Mouse (Mus musculus) liver, postnatal 0 days (tissue): ENCODE data around the gene Fabp1. TPM values are rescaled to one million over a fixed set of nuclear protein-coding genes. Genes with fewer than 3 reads are reported as not detected.
A peak's percentile ranks its signal among the peaks of the same experiment; 100 is the strongest.

ENCODE experiments used
- ATAC-seq: fragments of 200-750 bp; cut with Nextera tagmentation; 2 replicates; pipeline ENCODE4 v1.8.0; 2017; ENCODE audit warnings: mild to moderate bottlenecking, moderate library complexity
- DNase-seq: peaks from one replicate; pipeline ENCODE4 v3.0.0-alpha.2; 2016
- H3K27ac ChIP-seq: fragments of 300-500 bp; sonication (generic); 2 replicates; pipeline ENCODE4 v1.5.1; 2014; ENCODE audit warnings: antibody characterized with exemption, moderate library complexity, mild to moderate bottlenecking, low read depth
- H3K27me3 ChIP-seq: fragments of 300-500 bp; sonication (generic); 2 replicates; pipeline ENCODE4 v1.6.1; 2014; ENCODE audit warnings: low read length, control low read depth, mixed read lengths; ENCODE audit not compliant: insufficient read depth
- H3K36me3 ChIP-seq: fragments of 300-500 bp; sonication (generic); replicated peaks from 2 replicates; pipeline ENCODE4 v1.6.1; 2014; ENCODE audit warnings: mild to moderate bottlenecking, control low read depth, low read length, moderate library complexity, mixed read lengths; ENCODE audit not compliant: insufficient read depth
- H3K4me1 ChIP-seq: fragments of 300-500 bp; sonication (generic); 2 replicates; pipeline ENCODE4 v1.6.1; 2014; ENCODE audit warnings: antibody characterized with exemption, mild to moderate bottlenecking, control low read depth; ENCODE audit not compliant: insufficient read depth
- H3K4me2 ChIP-seq: fragments of 300-500 bp; sonication (generic); 2 replicates; pipeline ENCODE4 v1.6.1; 2014; ENCODE audit warnings: low read depth, mild to moderate bottlenecking, low read length, moderate library complexity, mixed read lengths
- H3K4me3 ChIP-seq: fragments of 300-500 bp; sonication (generic); 2 replicates; pipeline ENCODE4 v1.5.1; 2014; ENCODE audit warnings: low read depth, low read length
- H3K9ac ChIP-seq: fragments of 300-500 bp; sonication (generic); replicated peaks from 2 replicates; pipeline ENCODE4 v1.6.1; 2014; ENCODE audit warnings: mild to moderate bottlenecking, moderate library complexity
- H3K9me3 ChIP-seq: fragments of 300-500 bp; sonication (generic); 2 replicates; pipeline ENCODE4 v1.6.1; 2016; ENCODE audit warnings: mild to moderate bottlenecking, control low read depth, low read length, mixed read lengths
- CTCF ChIP-seq: sonication (generic); IDR thresholded peaks from 2 replicates; pipeline ENCODE4 v1.5.1; 2016; ENCODE audit warnings: antibody characterized with exemption, low read depth
- EP300 ChIP-seq: IDR thresholded peaks from 2 replicates; pipeline ENCODE4 v1.6.1; 2016; ENCODE audit warnings: antibody characterized with exemption, low read depth, mild to moderate bottlenecking
- WGBS: fragments of 180-500 bp; shearing (Covaris S2); extraction: QIAGEN DNeasy Blood & Tissue Kit; methylation state at CpG from one replicate; pipeline ENCODE4 v1.1.7; 2014; ENCODE audit not compliant: insufficient replicate concordance; 5-methylcytosine and 5-hydroxymethylcytosine counted together
- polyA plus RNA-seq: library from polyadenylated mRNA; unstranded; fragments of >200 nt; fragmentation: Nextera tagmentation; extraction: Ambion mirVana; gene quantifications from 2 replicates; pipeline ENCODE4 v1.2.1, GENCODE M21; 2015

The Fabp1 gene
- polyA plus RNA-seq, 1 experiment from 2014 or later: 7,607 TPM

DNA sequence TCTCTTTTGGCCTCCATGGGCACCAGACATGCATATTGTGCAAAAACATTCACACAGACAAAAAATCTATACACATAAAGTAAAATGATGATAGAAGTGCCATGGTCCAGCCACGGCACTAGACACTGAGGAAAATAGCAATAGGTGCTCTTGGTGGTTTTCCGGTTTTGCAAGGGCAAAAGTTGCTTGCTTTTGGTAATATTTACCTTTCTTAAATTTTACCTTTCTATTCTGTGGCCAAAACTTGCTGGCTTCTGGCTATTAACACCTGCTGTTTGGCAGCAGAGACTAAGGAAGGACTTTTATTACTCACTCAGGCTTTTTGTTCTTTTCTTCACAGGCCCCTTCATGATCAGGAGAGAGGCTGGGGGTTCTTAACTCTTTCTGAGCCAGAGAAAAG is 9.1 kb upstream of the Fabp1 start:
- Histone ChIP-seq H3K4me3 (no peak overlapping the region), H3K9ac (no peak overlapping the region), H3K4me2 (no peak overlapping the region), H3K9me3 (no peaks in the 10 kb centered on the region), H3K27me3 (no peaks in the 10 kb centered on the region), H3K4me1 (peaks cover 11% of the 10 kb centered on the region), H3K27ac (no peak overlapping the region), H3K36me3 (no peaks in the 10 kb centered on the region)
- TF ChIP-seq CTCF: no peak
- TF ChIP-seq EP300: no peak
- 73% methylated on average over 2 of the region's 2 CpGs for WGBS
- no peak for ATAC-seq
- DNase-seq: no peak

- H3K4me1 ChIP-seq: peaks cover 20% of the 10 kb centered on the region
- ATAC-seq (no peak), DNase-seq (no peak)
- no peaks in the 10 kb centered on the region for H3K27me3 ChIP-seq
- H3K9ac ChIP-seq: no peak overlapping the region
- H3K4me2 ChIP-seq: no peak overlapping the region
- TF ChIP-seq EP300 (no peak), CTCF (no peak)
- H3K4me3 ChIP-seq: no peak overlapping the region
- no peaks in the 10 kb centered on the region for H3K9me3 ChIP-seq
- peak overlapping the region; percentile 51; the same call in 1 of the 2 replicates for H3K27ac ChIP-seq
- 65% methylated on average over 6 of the region's 6 CpGs for WGBS
- no peaks in the 10 kb centered on the region for H3K36me3 ChIP-seq
Measured at GRCm38 (mm10) chr6:71193151-71193740, 6.4 kb upstream of the Fabp1 start.

- DNase-seq (no peak), ATAC-seq (peak; percentile 67)
- H3K9me3 ChIP-seq: no peaks in the 10 kb centered on the region
- no peak overlapping the region for H3K4me3 ChIP-seq
- peaks cover 27% of the 10 kb centered on the region for H3K4me1 ChIP-seq
- H3K9ac ChIP-seq: no peak overlapping the region
- no peak for TF ChIP-seq CTCF
- no peak for TF ChIP-seq EP300
- H3K36me3 ChIP-seq: no peaks in the 10 kb centered on the region
- no peak overlapping the region for H3K4me2 ChIP-seq
- H3K27me3 ChIP-seq: no peaks in the 10 kb centered on the region
- H3K27ac ChIP-seq: peak overlapping the region; percentile 41; the same call in 1 of the 2 replicates
Measured at GRCm38 (mm10) chr6:71196107-71196506, 3.5 kb upstream of the Fabp1 start.

GRCm38 (mm10) chr6:71197636-71198535 is 1.7 kb upstream of the Fabp1 start:
- no peak overlapping the region for H3K4me3 ChIP-seq
- H3K4me2 ChIP-seq: no peak overlapping the region
- H3K9ac ChIP-seq: no peak overlapping the region
- H3K4me1 ChIP-seq: peaks cover 27% of the 10 kb centered on the region
- DNase-seq (no peak), ATAC-seq (no peak)
- TF ChIP-seq EP300: no peak
- TF ChIP-seq CTCF: no peak
- no peaks in the 10 kb centered on the region for H3K9me3 ChIP-seq
- no peaks in the 10 kb centered on the region; the same call in 1 of the 2 replicates for H3K36me3 ChIP-seq
- H3K27me3 ChIP-seq: no peaks in the 10 kb centered on the region
- 59% methylated on average over 13 of the region's 13 CpGs for WGBS
- 0 out of 2 replicates have a peak overlapping the region, but pooled peaks have one; percentile 34 for H3K27ac ChIP-seq

DNA sequence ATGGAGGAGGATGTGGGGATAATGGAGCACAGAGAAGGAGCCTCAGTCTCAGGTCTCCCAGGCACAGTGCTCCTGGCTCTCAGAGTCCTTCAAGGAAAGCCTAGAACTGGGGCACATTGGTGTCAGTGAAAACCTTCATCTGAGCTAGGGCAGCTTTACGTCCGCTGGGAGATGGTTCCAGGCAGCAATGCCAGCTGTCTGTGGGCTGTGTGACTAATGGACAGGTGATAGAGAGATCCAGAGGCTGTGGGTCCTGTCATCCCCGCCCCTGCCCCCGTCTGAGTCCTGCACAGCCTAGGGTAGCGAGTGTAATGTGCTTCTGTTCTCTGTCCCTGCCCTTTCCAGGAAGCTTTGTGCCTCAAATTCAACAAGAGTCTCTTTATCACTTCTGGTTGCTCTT is 2.3 kb downstream of the Fabp1 start:
- DNase-seq (no peak), ATAC-seq (no peak)
- H3K36me3 ChIP-seq: peaks cover 14% of the 10 kb centered on the region
- H3K4me2 ChIP-seq: peak overlapping the region; percentile 60
- peaks cover 17% of the 10 kb centered on the region; the same call in 1 of the 2 replicates for H3K4me1 ChIP-seq
- H3K27ac ChIP-seq: peak overlapping the region; percentile 81; the same call in 1 of the 2 replicates
- WGBS: 53% methylated on average over 5 of the region's 5 CpGs
- peak overlapping the region; percentile 46 for H3K4me3 ChIP-seq
- no peak for TF ChIP-seq EP300
- TF ChIP-seq CTCF: no peak
- no peaks in the 10 kb centered on the region for H3K27me3 ChIP-seq
- no peaks in the 10 kb centered on the region for H3K9me3 ChIP-seq
- peak overlapping the region; percentile 1; the same call in 1 of the 2 replicates for H3K9ac ChIP-seq

- Histone ChIP-seq H3K9me3 (no peaks in the 10 kb centered on the region), H3K36me3 (peaks cover 14% of the 10 kb centered on the region), H3K27ac (no peak overlapping the region), H3K27me3 (no peaks in the 10 kb centered on the region), H3K4me2 (no peak overlapping the region), H3K4me1 (peaks cover 4% of the 10 kb centered on the region), H3K9ac (no peak overlapping the region), H3K4me3 (no peak overlapping the region)
- TF ChIP-seq CTCF (no peak), EP300 (no peak)
- ATAC-seq: no peak
- DNase-seq: no peak
- 71% methylated on average over 5 of the region's 5 CpGs for WGBS
Measured at GRCm38 (mm10) chr6:71203674-71204073, 4.0 kb downstream of the Fabp1 start.
